Mouse (Mus musculus) urinary bladder, postnatal 25 days (tissue): ENCODE measurements around the gene Cdt1.

ENCODE experiments used
- DNase-seq: peaks from one replicate; pipeline ENCODE4 v3.0.0; 2022; ENCODE audit warnings: low spot score

Cdt1 gene

DNA sequence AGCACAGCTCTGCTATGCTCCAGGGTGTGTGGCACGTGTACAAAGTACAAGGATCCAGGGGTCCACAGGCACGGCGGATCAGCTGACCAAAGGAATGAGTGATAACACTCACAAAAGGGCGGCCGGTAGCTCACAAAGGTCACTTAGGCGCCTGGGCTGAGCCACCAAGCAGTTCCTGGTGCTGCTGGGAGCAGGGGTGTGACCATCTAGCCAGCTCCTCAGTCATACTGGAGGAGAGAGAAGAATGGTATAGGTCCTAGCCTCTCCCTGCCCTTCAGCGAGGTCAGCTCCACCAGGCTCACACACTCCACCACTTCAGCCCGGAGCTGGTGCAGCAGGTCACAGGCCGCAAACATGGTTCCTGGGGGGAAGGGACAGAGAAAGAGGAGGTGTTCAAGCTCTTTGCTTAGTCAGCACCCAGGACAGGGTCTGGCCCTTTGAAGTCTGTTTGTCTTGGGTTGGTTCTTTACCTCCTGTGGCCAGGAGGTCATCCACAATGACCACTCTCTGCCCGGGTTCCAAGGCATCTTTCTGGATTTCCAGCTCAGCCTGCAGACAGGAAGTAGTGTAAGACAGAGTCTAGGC lies 6.9 kb downstream of the Cdt1 start:
- DNase-seq: no peak

DNA sequence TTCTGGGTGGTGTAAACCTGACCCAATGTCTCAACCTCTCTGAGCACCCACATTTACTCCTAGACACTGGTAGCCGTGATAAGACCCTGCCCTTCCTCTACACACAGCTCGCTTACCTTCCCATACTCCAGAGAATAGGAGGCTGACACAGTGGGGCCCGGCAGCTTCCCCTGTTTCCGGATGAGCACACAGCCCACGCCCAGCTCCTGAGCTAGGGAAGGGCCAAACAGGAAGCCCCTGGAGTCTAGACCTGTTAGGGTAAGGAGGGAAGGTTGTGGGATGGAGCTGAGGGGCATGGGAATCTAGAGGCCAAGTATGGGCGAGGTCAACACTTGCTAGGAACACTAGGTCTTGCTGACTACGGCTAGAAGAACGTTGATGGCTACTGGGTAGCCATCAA lies 7.5 kb downstream of the Cdt1 start:
- DNase-seq: no peak

DNA sequence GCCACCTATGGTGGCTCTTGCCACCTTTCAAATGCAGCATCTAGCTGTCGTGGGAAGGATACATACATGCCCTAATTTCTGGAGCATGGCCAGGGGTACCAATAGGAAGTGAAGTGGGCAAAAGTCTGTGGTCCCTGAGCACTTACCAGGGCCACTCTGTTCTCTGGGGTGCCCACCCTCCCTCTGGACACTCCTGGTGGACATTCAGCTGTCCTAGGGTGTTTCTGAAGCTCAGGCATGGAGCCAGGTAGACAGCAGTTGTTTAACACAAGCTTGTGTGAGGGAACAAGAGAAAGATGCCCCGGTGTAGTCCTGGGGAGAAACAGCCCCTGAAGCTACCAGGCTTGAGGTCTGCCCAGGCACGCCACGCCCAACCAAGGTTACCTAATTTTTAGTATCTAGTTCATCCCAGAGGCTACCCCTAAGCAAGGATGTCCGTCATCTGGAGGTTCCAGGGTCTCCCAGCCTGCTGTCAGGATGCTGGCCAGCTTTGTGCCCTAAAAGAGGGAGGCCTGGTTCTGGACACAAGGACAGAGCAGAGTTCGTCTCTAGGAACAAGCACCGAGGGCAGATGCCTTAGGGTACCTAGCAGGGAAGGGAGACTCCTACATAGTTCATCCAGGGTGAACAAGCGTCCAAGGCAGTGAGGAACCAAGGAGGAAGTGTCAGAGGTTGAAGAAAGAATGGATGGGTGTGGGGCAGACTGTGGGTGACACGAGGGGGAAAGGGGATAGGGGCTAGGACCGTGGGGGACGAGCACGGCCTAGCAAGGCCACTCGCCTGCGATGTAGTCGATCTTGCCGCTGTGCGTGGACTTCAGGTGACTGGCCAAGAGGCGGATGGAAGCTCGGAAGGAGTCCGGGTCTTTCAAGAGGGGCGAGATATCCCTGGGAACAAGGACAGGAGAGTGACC lies 8.2 kb downstream of the Cdt1 start:
- no peak for DNase-seq

DNA sequence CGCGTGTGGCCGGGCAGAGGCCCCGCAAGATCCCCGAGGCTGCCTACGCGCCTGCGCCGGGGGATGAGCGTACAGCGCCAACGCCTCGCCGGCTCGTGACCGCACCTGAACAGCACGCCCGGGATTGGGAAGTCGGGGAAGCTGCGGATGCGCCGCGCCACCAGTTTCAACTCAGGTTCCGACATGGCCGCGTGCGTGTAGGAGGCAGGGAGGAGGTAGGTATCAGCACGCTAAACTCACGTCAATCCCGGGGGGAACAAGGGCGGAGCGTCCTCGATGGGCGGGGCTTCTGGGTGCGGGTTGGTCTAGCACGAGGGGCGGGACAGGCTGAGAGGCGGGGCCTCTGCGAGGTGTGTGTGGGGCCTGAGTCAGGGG lies 8.8 kb downstream of the Cdt1 start, which contains the start of gene Aprt:
Gene Aprt (minus strand): TSS at position 262 of the 375 bp plus-strand sequence.
- peak; percentile 97 for DNase-seq

DNA sequence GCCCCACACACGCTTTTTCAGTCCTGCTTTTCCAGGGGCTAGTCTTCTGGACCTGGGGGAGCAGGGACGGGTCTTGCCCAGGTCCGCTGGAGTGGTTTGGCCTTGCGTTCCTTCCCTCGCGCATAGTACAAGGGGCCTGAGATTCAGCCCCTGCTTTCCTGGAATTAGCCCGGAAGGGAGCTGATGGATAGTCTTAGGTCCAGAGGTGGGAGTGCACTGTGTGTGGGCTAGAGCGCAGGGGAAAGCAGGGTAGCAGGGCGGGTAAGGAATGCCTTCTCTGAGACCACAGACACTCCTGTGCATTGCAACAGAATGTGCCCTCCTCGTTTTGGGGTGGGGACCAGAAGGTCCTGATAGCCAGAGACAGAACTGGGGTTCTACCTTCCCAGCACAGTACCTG lies 9.3 kb downstream of the Cdt1 start:
- no peak for DNase-seq

DNA sequence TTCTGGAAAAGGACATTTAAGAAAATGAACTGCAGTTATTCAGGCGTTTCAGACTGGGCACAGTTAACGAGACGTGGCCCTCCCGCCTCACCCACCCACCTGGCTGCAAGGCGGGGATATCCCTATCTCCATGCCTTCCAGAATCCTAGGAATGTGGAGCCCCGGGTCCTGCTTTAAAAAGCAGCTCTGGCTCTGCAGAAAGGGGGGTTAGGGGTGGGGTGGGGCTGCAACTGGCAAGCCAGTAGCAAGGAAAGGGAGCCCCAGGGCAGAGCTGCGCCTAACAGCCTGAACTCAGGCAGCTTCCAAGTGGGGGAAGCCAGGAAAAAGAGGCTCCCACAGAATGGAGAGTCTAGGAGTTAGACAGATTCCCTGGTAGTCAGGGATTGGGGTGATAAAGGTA lies 11.4 kb downstream of the Cdt1 start:
- no peak for DNase-seq

DNA sequence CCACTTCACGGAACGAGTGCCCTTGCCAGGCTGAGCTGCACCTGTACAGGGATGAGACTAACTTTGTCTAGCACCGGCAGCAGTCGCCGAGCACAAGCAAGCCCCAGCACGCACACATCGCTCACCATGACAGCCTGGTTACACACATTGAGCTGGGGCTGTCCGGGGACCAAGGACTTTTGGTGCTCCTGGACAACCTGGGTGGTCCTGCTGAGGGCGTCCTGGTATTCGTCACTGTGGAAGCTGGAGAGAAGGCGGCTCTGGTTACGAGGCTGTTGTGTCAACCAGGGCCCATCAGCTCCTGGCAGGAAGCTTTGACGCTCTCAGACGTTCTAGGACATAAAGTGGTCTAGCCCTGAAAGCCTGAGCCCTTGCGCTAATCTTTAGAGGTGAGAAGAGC lies 13.1 kb downstream of the Cdt1 start:
- no peak for DNase-seq

DNA sequence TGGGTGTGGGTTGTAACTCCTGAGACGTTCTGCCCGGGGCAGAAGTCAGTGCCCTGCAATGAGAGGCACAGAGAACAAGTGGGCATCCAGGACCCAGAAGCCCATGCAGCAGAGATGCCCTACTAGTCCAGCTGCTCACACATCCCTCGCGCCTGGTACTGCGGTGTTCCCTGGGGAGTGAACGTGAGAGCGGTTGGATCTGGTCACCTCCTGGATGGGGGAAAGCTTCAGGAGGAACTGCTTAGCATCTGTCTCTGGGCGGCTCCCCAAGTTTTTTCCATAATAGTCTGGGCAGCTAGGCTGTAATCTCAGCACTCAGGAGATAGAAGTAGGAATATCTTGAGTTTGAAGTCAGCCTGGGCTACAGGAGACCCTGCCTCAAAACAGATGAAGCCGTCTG lies 17.2 kb downstream of the Cdt1 start:
- no peak for DNase-seq

DNA sequence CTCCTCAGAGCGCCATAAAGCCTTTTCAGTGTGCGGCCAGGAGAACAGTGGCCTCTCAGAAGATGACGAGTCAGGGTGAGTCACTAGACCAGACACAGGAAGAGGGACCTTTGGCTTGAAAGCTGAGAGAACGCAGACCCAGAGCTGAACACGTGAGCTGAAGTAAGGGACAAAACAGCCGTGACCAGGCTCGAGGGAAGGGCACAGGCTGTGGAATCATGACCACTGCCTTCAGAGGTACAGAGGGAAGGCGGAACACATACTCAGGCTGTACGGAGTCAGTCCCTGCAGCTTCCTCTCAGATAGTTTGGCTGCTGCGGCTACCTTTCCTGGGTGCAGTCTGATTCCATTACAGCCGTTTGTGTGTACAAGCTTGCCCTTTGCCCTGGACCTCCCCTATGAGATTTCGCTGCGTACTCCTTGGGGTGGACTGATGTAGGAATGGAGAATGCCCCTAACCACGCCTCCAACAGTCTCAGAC lies 17.6 kb downstream of the Cdt1 start:
- DNase-seq: no peak

DNA sequence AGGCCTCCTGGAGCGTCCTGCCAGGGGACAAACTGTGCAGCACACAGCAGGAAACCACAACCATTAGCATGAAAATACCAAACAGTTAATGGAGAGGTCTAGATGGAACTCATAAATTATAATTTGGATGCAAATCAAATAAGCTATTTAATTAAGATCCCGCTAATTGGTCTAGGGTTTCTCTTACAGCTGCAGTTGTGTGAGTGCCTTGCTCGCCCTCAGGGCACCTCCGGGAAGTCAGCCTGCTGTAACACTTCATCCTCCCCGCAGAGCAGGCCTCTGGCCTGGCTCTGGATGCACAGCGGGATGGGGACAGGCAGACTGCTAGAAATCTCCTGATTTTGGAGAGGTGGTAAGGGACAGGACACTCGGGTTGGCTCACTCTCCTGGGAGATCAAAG lies 18.4 kb downstream of the Cdt1 start:
- DNase-seq: no peak

DNA sequence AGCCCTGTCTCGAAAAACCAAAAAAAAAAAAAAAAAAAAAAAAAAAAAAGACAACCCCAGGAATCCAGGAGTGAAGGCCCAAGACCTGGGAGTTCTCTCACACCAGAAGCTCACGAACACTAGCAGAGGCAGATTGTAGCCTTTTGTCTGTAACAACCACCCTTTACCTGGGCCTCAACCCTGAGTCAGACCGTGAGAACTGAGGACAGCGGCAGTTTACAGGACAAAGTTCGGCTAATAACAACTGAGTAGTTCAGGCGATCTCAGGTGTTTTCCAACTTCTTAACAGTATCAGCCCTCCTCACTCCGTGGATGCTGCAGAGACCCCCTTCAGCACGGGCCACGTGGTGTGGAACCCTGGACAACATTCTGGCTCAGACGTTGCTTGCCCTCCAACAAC lies 18.9 kb downstream of the Cdt1 start:
- no peak for DNase-seq

DNA sequence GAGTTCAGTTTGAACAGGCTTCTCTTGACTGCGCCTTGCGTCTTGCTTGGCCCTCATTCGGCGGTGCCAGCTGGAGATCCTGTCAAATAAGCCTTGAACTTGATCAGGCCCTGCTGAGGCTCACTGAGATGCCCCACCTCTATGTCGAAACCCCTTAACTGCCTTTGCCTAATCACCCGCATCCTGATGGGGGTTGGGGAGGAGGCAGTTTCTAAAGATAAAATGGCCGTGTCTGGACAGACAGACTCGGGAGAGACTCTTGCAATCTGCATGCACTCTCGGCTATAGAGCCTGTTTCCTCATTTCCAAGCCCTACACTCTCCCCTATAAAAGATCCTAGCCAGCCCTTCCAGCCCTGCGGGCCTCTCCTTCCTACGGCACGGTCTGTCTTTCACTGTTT lies 25.4 kb downstream of the Cdt1 start:
- DNase-seq: no peak

DNA sequence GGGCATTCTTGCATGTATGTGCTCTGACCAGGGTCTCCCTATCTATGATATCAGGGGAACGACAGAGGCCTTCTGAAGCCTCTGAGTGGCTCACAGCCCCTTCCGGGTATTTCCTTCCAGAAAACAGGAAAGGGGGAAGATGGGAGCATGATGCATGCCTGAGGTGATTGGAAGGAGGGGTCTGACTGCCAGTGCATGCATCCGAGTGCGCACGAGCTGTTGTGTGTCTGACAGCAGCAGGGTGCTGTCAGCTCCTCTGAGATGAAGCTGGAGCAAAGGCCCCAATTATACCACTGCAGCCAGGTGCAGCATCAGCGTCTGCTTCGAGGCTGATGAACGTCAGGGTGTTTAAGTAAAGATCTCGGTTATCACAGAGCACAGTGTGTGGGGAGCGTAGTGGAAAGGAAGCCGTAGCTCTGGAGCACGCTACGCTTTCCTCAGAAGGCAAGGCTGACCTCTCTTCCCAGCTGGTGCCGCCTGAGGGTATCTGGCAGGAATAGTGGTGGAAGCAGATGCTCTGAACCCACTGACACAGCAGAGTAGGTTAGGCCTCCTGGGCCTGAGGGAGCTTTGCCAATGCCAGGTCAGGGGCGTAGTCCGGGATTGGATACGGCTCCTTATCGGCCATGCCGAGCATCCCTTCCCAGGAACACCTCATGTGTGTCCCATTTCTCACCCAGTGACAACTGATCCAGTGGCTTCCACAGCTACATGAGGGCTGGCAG lies 26.1 kb downstream of the Cdt1 start:
- DNase-seq: no peak

DNA sequence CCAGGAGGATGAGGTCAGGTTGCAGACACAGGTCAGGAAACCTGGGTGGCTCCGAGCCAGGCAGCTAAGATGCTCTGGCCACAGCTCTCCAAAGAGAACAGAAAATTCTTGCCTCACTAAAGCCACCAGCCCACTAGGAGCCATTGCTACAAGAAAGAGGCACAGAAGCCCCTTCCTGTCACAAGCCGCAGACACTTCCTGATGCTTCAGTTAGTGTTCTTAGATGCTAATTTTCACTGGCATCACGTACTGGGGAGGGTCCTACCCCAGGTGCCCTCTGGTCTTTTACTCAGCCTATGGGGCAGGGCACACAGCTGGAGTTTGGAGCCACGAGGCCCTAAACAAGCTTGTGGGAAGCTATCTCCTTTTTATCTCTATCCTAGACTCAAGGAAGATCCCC lies 28.2 kb downstream of the Cdt1 start:
- no peak for DNase-seq

DNA sequence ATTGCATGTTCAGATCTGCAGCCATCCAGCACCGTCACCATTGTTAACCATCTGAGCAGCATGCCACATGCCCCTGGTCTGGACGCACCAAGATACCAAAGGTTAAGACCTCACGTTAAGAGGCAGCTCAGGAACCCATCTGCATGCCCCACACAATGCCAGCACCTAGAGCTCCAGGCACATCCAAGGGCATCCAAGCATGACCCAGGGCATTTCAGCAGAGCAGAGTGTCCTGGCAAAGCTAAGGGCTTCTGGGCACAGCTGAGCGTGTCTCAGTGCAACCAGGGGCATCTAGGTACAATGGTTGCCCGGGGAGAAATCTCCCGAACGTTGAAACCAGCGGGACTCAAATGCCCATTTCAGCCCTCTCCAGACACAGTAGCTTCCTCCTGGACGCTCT lies 32.9 kb downstream of the Cdt1 start:
- DNase-seq: no peak

DNA sequence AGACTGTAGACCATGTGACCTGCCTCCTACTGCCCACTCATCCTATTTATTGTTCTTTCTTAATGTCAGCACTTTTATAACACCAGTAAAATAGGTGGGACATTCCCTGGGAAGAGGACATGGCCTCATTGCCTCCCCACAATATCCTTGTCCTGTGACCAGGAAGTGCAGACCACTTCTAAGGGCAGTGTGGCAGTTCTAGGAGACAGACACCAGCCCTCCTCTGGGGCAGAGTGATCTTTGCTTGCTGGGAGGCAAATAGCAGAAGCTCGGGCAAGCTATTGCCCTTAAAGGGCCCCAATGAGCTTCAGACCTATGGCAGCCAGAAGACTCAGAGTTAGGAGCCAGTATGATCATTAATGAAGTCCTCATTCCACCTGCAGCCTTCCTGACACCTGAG lies 36.8 kb downstream of the Cdt1 start:
- DNase-seq: no peak

DNA sequence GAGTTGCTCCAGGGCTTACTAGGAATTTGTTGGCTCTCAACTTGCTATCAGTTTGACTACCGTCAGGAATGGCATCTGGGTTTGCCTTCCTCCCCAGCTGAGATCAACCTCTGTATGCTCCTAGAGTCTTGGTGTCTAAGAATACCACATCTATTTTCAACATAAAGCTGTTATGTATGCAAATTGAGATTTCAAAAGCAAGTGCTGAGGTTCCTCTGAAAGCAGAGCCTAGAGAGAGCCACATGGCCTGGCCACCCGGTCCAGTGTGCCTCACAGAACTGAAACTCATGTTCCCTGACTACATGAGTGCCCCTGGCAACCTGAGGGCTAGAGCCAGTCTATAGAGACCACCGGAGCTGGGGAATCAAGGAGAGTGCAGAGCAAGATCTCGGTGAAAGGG lies 37.6 kb downstream of the Cdt1 start:
- DNase-seq: no peak

DNA sequence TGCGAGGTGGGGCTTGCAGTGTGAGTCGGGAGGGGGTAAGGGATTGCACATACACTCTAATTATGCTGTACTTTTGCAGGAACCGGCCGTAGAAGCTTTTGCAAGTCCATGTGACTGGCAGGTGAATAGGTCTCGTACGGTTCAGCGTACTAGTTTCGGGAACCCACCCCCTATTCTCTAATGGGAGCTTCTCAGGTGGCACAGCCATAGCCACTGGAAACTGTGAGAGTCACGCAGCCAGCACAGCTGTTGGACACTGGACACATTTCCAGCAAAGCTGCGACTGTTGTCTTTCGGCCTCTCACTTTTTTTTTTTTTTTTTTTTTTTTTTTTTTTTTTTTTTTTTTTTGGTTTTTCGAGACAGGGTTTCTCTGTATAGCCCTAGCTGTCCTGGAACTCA lies 39.0 kb downstream of the Cdt1 start:
- no peak for DNase-seq

DNA sequence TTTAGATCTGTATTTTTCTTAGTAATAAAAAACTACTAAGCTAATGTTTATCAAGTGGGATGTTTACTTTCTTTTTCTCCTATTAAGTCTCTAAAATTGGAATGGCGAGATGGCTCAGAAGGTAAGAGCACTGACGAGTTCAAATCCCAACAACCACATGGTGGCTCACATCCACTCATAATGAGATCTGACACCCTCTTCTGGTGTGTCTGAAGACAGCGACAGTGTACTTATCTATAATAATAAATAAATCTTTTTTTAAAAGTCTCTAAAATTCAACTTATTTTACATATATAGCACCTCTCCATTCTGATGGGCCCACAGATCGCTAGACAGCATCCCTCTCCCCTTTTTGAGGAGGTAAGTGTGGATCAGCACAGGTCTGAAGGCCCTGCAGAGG lies 42.4 kb downstream of the Cdt1 start:
- no peak for DNase-seq

DNA sequence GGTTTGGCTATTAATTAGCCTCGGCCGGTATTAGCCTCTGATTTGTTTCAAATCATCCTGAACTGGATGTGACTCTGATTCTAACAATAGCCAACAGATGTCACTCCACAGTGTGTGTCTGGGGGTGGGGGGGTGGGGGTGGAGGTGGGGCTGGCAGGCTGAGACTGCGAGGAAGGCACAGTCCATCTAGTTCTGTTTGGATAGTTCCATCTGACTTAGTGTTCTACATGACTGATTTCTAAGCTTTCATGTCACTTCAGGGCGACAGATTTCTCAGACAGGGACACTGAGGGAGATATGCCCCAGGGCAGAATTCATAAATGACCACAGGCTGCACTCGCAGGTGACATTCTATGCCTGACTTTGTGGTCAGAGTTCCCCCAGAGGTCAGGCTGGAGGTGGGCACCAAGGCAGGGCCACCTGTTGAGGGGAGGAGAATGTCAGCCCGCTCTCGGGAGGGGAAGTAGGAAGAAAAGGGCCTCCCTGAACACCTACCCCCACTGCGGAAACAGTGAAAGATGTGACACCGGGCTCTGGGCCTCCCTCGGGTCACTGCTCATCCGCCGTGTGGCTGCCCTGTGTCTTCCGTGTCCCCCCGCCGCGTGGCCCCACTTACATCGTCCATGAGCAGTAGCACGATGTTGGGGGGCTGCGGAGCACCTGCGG lies 42.9 kb downstream of the Cdt1 start:
- DNase-seq: no peak

DNA sequence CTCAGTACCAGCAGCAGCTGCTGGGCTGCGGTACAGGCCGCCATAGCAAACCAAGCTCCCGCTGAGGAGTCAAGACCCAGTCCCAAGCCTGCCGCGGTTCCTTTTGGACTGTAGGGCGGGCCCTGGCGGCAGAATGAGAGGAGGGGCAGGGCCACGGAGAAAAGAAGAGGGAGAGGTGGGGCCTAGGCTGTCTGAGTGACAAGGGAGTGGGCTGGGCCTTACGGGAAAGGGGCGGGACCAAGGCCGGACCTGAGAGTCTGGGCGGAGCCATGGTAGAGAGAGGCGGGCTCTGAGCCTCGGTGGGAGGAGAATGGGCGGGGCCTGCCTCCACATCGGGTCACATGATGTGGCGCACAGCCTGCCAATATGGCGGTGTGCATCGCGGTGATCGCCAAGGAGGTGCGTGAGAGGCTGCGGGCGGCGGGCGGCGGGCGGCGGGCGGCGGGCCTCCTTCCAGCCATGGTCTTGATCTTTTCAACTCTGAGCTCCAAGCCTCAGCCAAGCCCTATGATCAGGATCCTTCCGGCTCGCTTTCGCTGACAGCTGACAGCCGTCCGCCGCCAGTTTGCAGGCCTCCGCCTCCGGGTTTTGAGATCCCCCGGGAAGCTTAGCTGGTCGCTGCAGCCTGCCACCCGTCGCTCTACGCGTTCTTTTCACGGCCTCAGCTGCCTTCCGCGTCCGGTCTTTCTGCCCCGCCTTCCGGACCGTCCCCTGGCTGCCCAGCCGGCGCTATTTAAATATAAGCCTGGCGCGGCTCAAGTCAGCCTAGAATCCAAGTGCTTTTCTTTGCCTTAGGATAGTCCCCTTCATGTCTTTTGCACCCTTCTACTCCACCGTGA lies 43.7 kb downstream of the Cdt1 start, which contains the start of the genes Galns and Trappc2l:
Gene Galns (minus strand): TSS at position 169 of the 839 bp plus-strand sequence.
Gene Trappc2l (plus strand): TSS at position 346 of the 839 bp plus-strand sequence.
- peak; percentile 94 for DNase-seq
